Mouse (Mus musculus): ENCODE measurements around the gene Cracr2a. TPM values are rescaled to one million over a fixed set of nuclear protein-coding genes. Genes with fewer than 3 reads are reported as not detected.

Gene Cracr2a
- total RNA-seq, 2 experiments from 2014 or later = 1.5 to 3.0 TPM

GRCm38 (mm10) chr6:127692298-127692697 is 131.2 kb downstream of the Cracr2a start:
- peak; percentile 26 to 46 for DNase-seq (ENCODE audit: low spot score in 2 of 2)

- peak in 1 of 2 experiments; percentile 42 for DNase-seq (ENCODE audit: low spot score in 2 of 2)
These were observed 132.5 kb downstream of the Cracr2a start for GRCm38 (mm10) chr6:127693681-127694080.

GRCm38 (mm10) chr6:127701036-127701783 is 140.1 kb downstream of the Cracr2a start:
- DNase-seq (ENCODE audit: low spot score in 2 of 2) = peak in 1 of 2 experiments; percentile 45

- DNase-seq (ENCODE audit: low spot score in 2 of 2) = no peak
These were observed 147.1 kb downstream of the Cracr2a start for GRCm38 (mm10) chr6:127708218-127708628.

- DNase-seq (ENCODE audit: low spot score in 2 of 2) = no peak
These were observed 153.8 kb downstream of the Cracr2a start for GRCm38 (mm10) chr6:127714906-127715305.

GRCm38 (mm10) chr6:127715428-127715827 is 154.3 kb downstream of the Cracr2a start:
- DNase-seq (ENCODE audit: low spot score in 2 of 2) = no peak

GRCm38 (mm10) chr6:127717239-127718137 is 156.3 kb downstream of the Cracr2a start:
- DNase-seq (ENCODE audit: low spot score in 2 of 2) = no peak

- DNase-seq (ENCODE audit: low spot score in 2 of 2) = peak; percentile 33 to 58
These were observed 158.7 kb downstream of the Cracr2a start for GRCm38 (mm10) chr6:127719875-127720274.

GRCm38 (mm10) chr6:127723126-127723525 is 162.0 kb downstream of the Cracr2a start:
- DNase-seq (ENCODE audit: low spot score in 2 of 2) = no peak

Other genes starting within 250 kb of the Cracr2a start
- 10 to 100 TPM; 25.6 to 29.5 TPM for gene Parp11, start 114.5 kb upstream of the Cracr2a start, total RNA-seq (2021)
- 10 to 100 TPM; 58.9 to 61.1 TPM for gene Prmt8, start 208.1 kb downstream of the Cracr2a start, total RNA-seq (2021)

Measured in layer of hippocampus, adult 18-20 months (tissue).